In the genomic region with DNA sequence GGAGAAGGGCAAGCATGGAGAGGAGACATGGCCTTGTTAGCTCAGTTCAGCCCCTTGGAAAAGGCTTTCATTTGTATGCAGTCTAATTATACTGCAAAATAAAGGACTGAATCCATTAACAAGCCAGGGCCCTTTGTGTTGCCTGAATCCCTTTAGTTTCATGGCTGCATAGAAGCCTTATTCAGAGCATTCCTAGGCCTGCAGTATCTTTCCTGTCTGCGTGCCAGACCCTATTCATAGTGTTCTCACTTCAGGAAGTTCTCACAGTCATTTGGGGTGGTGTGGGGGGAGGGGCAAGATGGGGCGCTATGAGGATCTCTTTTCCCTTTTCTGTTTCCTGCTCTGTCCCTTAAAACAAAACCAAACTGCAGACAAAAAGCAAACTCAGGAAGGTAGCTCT, we compare ENCODE assay signal across 9 mouse cellular contexts. TPM values are rescaled to one million over a fixed set of nuclear protein-coding genes. Genes with fewer than 3 reads are reported as not detected.
DNase-seq lines count a peak whose midpoint lies in the region; ATAC-seq lines count a peak whose summit lies in the region.
"Had no signal": no experiment of that assay in that cellular context is flagged by ENCODE, and none has a peak within 500 bp of the region (broad histone marks: within the 10 kb centered on the region; RNA-seq: fewer than 3 reads in every experiment).

No protein-coding gene starts in this region.

- H3K4me2 ChIP-seq in forebrain, embryonic 11.5 days (ENCODE audit: low read depth, low read length, severe bottlenecking), result peak overlapping the region; percentile 8; the same call in 1 of the 2 replicates
- H3K4me2 ChIP-seq in heart, embryonic 14.5 days (ENCODE audit: low read length), result peak overlapping the region; percentile 42
- H3K4me2 ChIP-seq: stomach, embryonic 15.5 days had no signal

- H3K4me3 ChIP-seq in forebrain, embryonic 11.5 days (ENCODE audit: low read depth, low read length), result no peak overlapping the region
- no peak overlapping the region for H3K4me3 ChIP-seq in heart, embryonic 14.5 days (ENCODE audit: control insufficient read depth in 1 of 2, insufficient read depth in 1 of 2, low read depth in 1 of 2, low read length in 2 of 2)
- H3K4me3 ChIP-seq: stomach, embryonic 15.5 days had no signal

- ATAC-seq in forebrain, embryonic 11.5 days (replicated peaks; ENCODE audit: low FRiP score), result peak; percentile 94
- ATAC-seq in heart, embryonic 14.5 days (ENCODE audit: insufficient number of reproducible peaks, insufficient read depth, low FRiP score, low read depth), result peak; percentile 58; the same call in 1 of the 2 replicates

- H3K27me3 ChIP-seq in forebrain, embryonic 11.5 days (ENCODE audit: control insufficient read depth, insufficient read depth, low read length), result no peaks in the 10 kb centered on the region
- H3K27me3 ChIP-seq in heart, embryonic 14.5 days (ENCODE audit: control insufficient read depth, insufficient read depth, low read length), result no peaks in the 10 kb centered on the region
- H3K27me3 ChIP-seq: stomach, embryonic 15.5 days had no signal

- DNase-seq in ovary, postnatal 14 days (ENCODE audit: low spot score), result peak; percentile 9
- no peak for DNase-seq in ovary, postnatal 36 days (ENCODE audit: low spot score)
- DNase-seq in forebrain, embryonic 11.5 days (ENCODE audit: low spot score), result peak; percentile 81
- peak; percentile 81 for DNase-seq in kidney, postnatal 14 days
- peak; percentile 43 to 63 for DNase-seq in lung, adult 18-20 months
- DNase-seq in retina, embryonic 14.5 days (ENCODE audit: low spot score), result peak; percentile 76
- DNase-seq in c-Kit-positive CD71-positive TER-119-positive erythroid progenitor cells, embryonic 14.5 days (ENCODE audit: low spot score), result no peak

- no peaks in the 10 kb centered on the region for H3K36me3 ChIP-seq in forebrain, embryonic 11.5 days (ENCODE audit: control insufficient read depth, insufficient read depth, low read length)
- H3K36me3 ChIP-seq in heart, embryonic 14.5 days (ENCODE audit: control insufficient read depth, insufficient read depth, low read length), result no peaks in the 10 kb centered on the region
- H3K36me3 ChIP-seq: stomach, embryonic 15.5 days had no signal

- H3K4me1 ChIP-seq in forebrain, embryonic 11.5 days (replicated peaks; ENCODE audit: control insufficient read depth, insufficient read depth, low read length), result peaks cover 23% of the 10 kb centered on the region; the same call in 1 of the 2 replicates
- peaks cover 26 to 70% of the 10 kb centered on the region in 2 experiments for H3K4me1 ChIP-seq in heart, embryonic 14.5 days (ENCODE audit: control insufficient read depth in 2 of 2, insufficient read depth in 2 of 2, low read length in 2 of 2)
- H3K4me1 ChIP-seq: stomach, embryonic 15.5 days had no signal

- WGBS in forebrain, embryonic 11.5 days, result 6% methylated on average over 2 of the region's 2 CpGs
- 0% methylated on average over 2 of the region's 2 CpGs for WGBS in heart, embryonic 14.5 days

- H3K9ac ChIP-seq in forebrain, embryonic 11.5 days (ENCODE audit: low read length), result no peak overlapping the region
- H3K9ac ChIP-seq in heart, embryonic 14.5 days (ENCODE audit: low read length), result peak overlapping the region; percentile 35; the same call in 1 of the 2 replicates
- H3K9ac ChIP-seq: stomach, embryonic 15.5 days had no signal

- no peaks in the 10 kb centered on the region for H3K9me3 ChIP-seq in forebrain, embryonic 11.5 days (ENCODE audit: control insufficient read depth, low read length)
- no peaks in the 10 kb centered on the region for H3K9me3 ChIP-seq in heart, embryonic 14.5 days (ENCODE audit: control insufficient read depth, low read length)
- H3K9me3 ChIP-seq: stomach, embryonic 15.5 days had no signal

- H3K27ac ChIP-seq in forebrain, embryonic 11.5 days (ENCODE audit: low read depth, low read length), result peak overlapping the region; percentile 88
- peak overlapping the region; percentile 83 to 84 for H3K27ac ChIP-seq in heart, embryonic 14.5 days (replicated peaks in 1 of 2; ENCODE audit: control insufficient read depth in 1 of 2, insufficient read depth in 1 of 2, low read depth in 2 of 2, low read length in 2 of 2)
- H3K27ac ChIP-seq: stomach, embryonic 15.5 days had no signal

RNA-seq across cellular contexts. Expression of a gene that starts 28.1 kb away (rescaled TPM):
- polyA plus RNA-seq in forebrain, embryonic 11.5 days (2014; fragmentation: Nextera tagmentation; extraction: Ambion mirVana), result 9.7 and 11.5 TPM in 2 replicates
- polyA plus RNA-seq in heart, embryonic 14.5 days (2014; fragmentation: Nextera tagmentation; extraction: Ambion mirVana), result 6.2 and 6.7 TPM in 2 replicates

Comparison
In these comparisons a context has a peak if more than half of its experiments do, and no peak if none do; other contexts are left out.
1. DNase-seq: peak in ovary, postnatal 14 days (single experiment), forebrain, embryonic 11.5 days (single experiment), kidney, postnatal 14 days (single experiment), lung, adult 18-20 months (2 of 2) and retina, embryonic 14.5 days (single experiment); none in ovary, postnatal 36 days (single experiment) and c-Kit-positive CD71-positive TER-119-positive erythroid progenitor cells, embryonic 14.5 days (single experiment).